Mouse (Mus musculus) heart, embryonic 16.5 days (tissue): ENCODE results near the gene Prkcsh. TPM values are rescaled to one million over a fixed set of nuclear protein-coding genes. Genes with fewer than 3 reads are reported as not detected.

Experiments used
- ATAC-seq: fragments of 200-750 bp; cut with Nextera tagmentation; replicated peaks from 2 replicates; pipeline ENCODE4 v1.8.0; 2017; ENCODE audit warnings: moderate number of reproducible peaks; ENCODE audit not compliant: insufficient read depth, low FRiP score; ENCODE audit errors: extremely low read depth
- H3K27ac ChIP-seq: fragments of 300-500 bp; sonication (generic); 2 replicates; pipeline ENCODE4 v1.5.1; 2014; ENCODE audit warnings: mild to moderate bottlenecking, low read length, control low read depth, moderate library complexity
- H3K27me3 ChIP-seq: fragments of 300-500 bp; sonication (generic); 2 replicates; pipeline ENCODE4 v1.6.1; 2014; ENCODE audit warnings: low read length, mixed read lengths; ENCODE audit not compliant: control insufficient read depth, insufficient read depth
- H3K36me3 ChIP-seq: fragments of 300-500 bp; sonication (generic); 2 replicates; pipeline ENCODE4 v1.6.1; 2014; ENCODE audit not compliant: control insufficient read depth, insufficient read depth
- H3K4me1 ChIP-seq: fragments of 300-500 bp; sonication (generic); 2 replicates; pipeline ENCODE4 v1.6.1; 2014; ENCODE audit warnings: low read length, mixed read lengths; ENCODE audit not compliant: control insufficient read depth, insufficient read depth
- H3K4me2 ChIP-seq: fragments of 300-500 bp; sonication (generic); 2 replicates; pipeline ENCODE4 v1.6.1; 2014; ENCODE audit warnings: low read depth, mild to moderate bottlenecking, control low read depth, low read length
- H3K4me3 ChIP-seq: fragments of 300-500 bp; sonication (generic); 2 replicates; pipeline ENCODE4 v1.5.1; 2014; ENCODE audit warnings: mild to moderate bottlenecking, control low read depth, low read length
- H3K9ac ChIP-seq: fragments of 300-500 bp; sonication (generic); 2 replicates; pipeline ENCODE4 v1.6.1; 2014; ENCODE audit warnings: low read length, control low read depth
- H3K9me3 ChIP-seq: fragments of 300-500 bp; sonication (generic); replicated peaks from 2 replicates; pipeline ENCODE4 v1.6.1; 2016; ENCODE audit warnings: low read length; ENCODE audit not compliant: control insufficient read depth
- WGBS: fragments of 180-500 bp; shearing (Covaris S2); extraction: QIAGEN DNeasy Blood & Tissue Kit; methylation state at CpG from one replicate; pipeline ENCODE4 v1.1.7; 2014; 5-methylcytosine and 5-hydroxymethylcytosine counted together
- polyA plus RNA-seq: library from polyadenylated mRNA; unstranded; fragments of >200 nt; fragmentation: Nextera tagmentation; extraction: Ambion mirVana; gene quantifications from 2 replicates; pipeline ENCODE4 v1.2.1, GENCODE M21; 2015

Gene Prkcsh
- 72.7 and 76.8 TPM in 2 replicates for polyA plus RNA-seq

- peak within 1 kb of the TSS; percentile 68 for H3K4me3 ChIP-seq
- peak within 1 kb of the TSS; percentile 91 for H3K4me2 ChIP-seq
- H3K27ac ChIP-seq, result peak within 1 kb of the TSS; percentile 44
- peaks cover 14% of the 10 kb centered on the region for H3K36me3 ChIP-seq
- peak; percentile 99 for ATAC-seq
- peaks cover 12% of the 10 kb centered on the region for H3K4me1 ChIP-seq
- H3K9ac ChIP-seq, result peak within 1 kb of the TSS; percentile 73
- H3K9me3 ChIP-seq, result no peaks in the 10 kb centered on the region
- WGBS, result 6% methylated on average over 57 of the region's 57 CpGs
- peaks cover 4% of the 10 kb centered on the region for H3K27me3 ChIP-seq
These were observed at the start of gene Prkcsh, which contains the start of gene Ccdc151 for GRCm38 (mm10) chr9:22002194-22003162. Gene Prkcsh, plus strand, starts transcription at chr9:22002806. Gene Ccdc151, minus strand, starts transcription at chr9:22002634.

DNA sequence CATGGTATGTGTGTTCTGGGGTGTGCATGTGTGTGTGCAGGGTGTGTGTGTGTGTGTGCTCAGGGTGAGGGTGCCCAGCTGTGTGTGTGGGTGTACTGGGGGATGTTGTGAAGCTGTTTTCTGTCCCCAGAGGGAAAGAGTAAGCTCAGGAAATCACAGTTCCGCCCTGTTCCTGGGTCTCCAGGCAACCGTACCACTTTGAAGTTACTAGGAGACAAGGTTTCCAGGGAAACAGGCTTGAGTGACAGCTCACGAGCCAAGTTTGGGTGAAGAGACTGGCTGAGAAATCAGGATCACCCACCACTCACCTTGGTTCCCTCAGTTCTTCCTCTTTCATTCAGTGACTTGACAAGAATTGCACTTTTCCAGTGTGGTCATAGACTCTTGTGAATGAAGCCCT is 49.0 kb upstream of the Prkcsh start:
- no peak overlapping the region for H3K4me2 ChIP-seq
- H3K27ac ChIP-seq, result no peak overlapping the region
- H3K9ac ChIP-seq, result no peak overlapping the region
- no peak overlapping the region for H3K4me3 ChIP-seq
- no peaks in the 10 kb centered on the region; the same call in 1 of the 2 replicates for H3K27me3 ChIP-seq
- no peaks in the 10 kb centered on the region for H3K9me3 ChIP-seq
- peaks cover 4% of the 10 kb centered on the region for H3K4me1 ChIP-seq
- no peak for ATAC-seq
- no peaks in the 10 kb centered on the region for H3K36me3 ChIP-seq
- 10% methylated on average over 3 of the region's 3 CpGs for WGBS

DNA sequence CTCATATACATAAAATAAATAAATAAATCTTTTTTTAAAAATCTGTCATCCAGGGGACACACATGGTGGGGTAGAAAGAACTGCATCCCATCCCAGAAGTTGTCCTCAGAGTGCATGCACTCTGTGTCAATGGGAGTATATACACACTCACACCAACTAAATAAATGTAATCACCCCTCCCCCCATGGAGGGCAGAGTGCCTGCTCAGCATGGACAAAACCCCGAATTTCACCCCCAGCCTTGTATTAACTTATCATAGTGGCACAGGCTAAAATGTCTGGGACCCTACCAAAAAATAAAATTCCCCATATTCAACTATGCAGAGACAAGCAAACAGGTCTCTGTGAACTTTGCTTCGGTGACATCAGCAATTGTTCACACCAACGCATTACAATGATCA is 48.0 kb upstream of the Prkcsh start:
- WGBS, result 75% methylated on average over 3 of the region's 3 CpGs
- Histone ChIP-seq H3K4me1 (peaks cover 4% of the 10 kb centered on the region), H3K4me2 (0 out of 2 replicates have a peak overlapping the region, but pooled peaks have one; percentile 69), H3K27ac (no peak overlapping the region), H3K9me3 (no peaks in the 10 kb centered on the region), H3K36me3 (no peaks in the 10 kb centered on the region), H3K27me3 (0 out of 2 replicates have a peak, but pooled peaks cover 2% of the 10 kb centered on the region), H3K9ac (no peak overlapping the region), H3K4me3 (no peak overlapping the region)
- no peak for ATAC-seq

DNA sequence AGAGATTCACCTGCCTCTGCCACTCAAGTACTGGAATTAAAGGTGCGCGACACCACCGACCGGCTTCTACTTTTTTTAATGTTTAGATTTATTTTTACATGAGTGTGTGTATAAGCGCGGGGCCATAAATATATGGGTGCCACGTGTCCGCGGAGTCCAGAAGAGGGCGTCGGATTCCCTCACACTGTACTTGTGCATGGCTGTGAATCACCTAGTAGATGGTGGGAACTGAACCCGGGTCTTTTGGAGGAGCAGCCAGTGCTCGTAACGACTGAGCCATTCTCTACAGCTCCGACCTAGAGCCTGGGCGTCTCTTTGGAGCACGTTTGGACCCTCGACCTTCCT is 47.4 kb upstream of the Prkcsh start:
- peak; percentile 56 for ATAC-seq
- H3K4me1 ChIP-seq, result peaks cover 4% of the 10 kb centered on the region
- H3K9me3 ChIP-seq, result no peaks in the 10 kb centered on the region
- peaks cover 5% of the 10 kb centered on the region for H3K27me3 ChIP-seq
- H3K4me3 ChIP-seq, result peak overlapping the region; percentile 78
- H3K9ac ChIP-seq, result peak overlapping the region; percentile 87
- peak overlapping the region; percentile 92 for H3K27ac ChIP-seq
- peak overlapping the region; percentile 69 for H3K4me2 ChIP-seq
- H3K36me3 ChIP-seq, result no peaks in the 10 kb centered on the region
- WGBS, result 2% methylated on average over 18 of the region's 18 CpGs

DNA sequence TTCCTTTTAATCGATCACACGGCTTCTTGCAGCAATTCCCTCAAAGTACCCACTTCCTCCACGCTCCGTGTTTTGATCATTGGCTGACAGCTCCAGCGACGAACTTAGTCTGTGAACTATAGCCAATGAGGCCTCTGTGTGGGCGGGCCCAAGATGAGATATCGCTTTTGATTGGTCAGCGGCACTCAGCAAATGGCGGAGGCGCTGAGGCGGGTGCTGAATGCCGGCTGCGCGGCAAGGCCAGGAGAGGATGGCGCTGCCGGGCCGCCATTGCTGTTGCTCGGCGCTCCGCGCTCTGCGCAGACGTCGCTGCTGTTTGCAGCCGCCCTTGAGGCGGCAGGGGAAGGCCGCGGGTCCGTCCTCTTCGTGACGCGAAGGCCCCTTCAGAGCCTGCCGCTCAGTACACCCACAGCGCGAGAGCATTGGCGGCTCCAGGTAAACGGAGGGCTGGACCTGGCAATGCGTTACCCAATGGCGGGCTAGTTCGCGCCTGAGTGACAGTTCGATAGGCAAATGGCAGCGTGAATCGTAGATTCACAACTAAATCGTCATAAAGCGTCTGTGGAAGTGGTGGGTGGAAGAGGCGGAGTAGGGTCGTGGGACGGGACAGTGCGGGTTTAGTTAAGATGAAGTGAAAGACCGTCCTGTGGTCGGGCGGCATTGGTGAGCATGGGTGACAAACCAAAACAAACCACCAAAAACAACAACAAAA is 46.9 kb upstream of the Prkcsh start, which contains the start of gene Swsap1:
TSS of gene Swsap1 (plus strand) at position 186 of the 712 bp plus-strand sequence.
- Histone ChIP-seq H3K9me3 (no peaks in the 10 kb centered on the region), H3K4me3 (peak within 1 kb of the TSS; percentile 78), H3K4me2 (peak within 1 kb of the TSS; percentile 79), H3K36me3 (no peaks in the 10 kb centered on the region), H3K9ac (peak within 1 kb of the TSS; percentile 87), H3K27ac (peak within 1 kb of the TSS; percentile 92), H3K4me1 (peaks cover 6% of the 10 kb centered on the region), H3K27me3 (peaks cover 9% of the 10 kb centered on the region)
- WGBS, result under 1% methylated on average over 54 of the region's 54 CpGs
- ATAC-seq, result peak; percentile 97

GRCm38 (mm10) chr9:21958372-21958771 is 44.2 kb upstream of the Prkcsh start:
- 70% methylated on average over 5 of the region's 5 CpGs for WGBS

GRCm38 (mm10) chr9:21959244-21959643 is 43.4 kb upstream of the Prkcsh start:
- Histone ChIP-seq H3K4me2 (no peak overlapping the region), H3K27me3 (peaks cover 24% of the 10 kb centered on the region), H3K4me3 (no peak overlapping the region), H3K27ac (no peak overlapping the region), H3K9ac (no peak overlapping the region), H3K9me3 (no peaks in the 10 kb centered on the region), H3K4me1 (peaks cover 33% of the 10 kb centered on the region), H3K36me3 (no peaks in the 10 kb centered on the region)
- ATAC-seq, result no peak
- WGBS, result 85% methylated on average over 7 of the region's 7 CpGs

More at GRCm38 (mm10) chr9:21958372-21958771, 44.2 kb upstream of the Prkcsh start:
- no peak for ATAC-seq
- Histone ChIP-seq H3K9me3 (no peaks in the 10 kb centered on the region), H3K27ac (no peak overlapping the region), H3K9ac (no peak overlapping the region), H3K4me3 (no peak overlapping the region), H3K4me2 (no peak overlapping the region), H3K4me1 (peaks cover 28% of the 10 kb centered on the region), H3K27me3 (peaks cover 24% of the 10 kb centered on the region), H3K36me3 (no peaks in the 10 kb centered on the region)

GRCm38 (mm10) chr9:21960135-21960534 is 42.5 kb upstream of the Prkcsh start:
- H3K9me3 ChIP-seq, result no peaks in the 10 kb centered on the region
- no peak overlapping the region for H3K4me2 ChIP-seq
- H3K9ac ChIP-seq, result no peak overlapping the region
- no peak for ATAC-seq
- H3K27ac ChIP-seq, result no peak overlapping the region
- H3K4me3 ChIP-seq, result no peak overlapping the region
- 57% methylated on average over 9 of the region's 9 CpGs for WGBS
- no peaks in the 10 kb centered on the region for H3K36me3 ChIP-seq
- H3K27me3 ChIP-seq, result peaks cover 24% of the 10 kb centered on the region
- peaks cover 33% of the 10 kb centered on the region for H3K4me1 ChIP-seq
